Mouse (Mus musculus) urinary bladder, postnatal 10 days (tissue): ENCODE results near the gene Tmem210.

ENCODE experiments used
- DNase-seq: peaks from one replicate; pipeline ENCODE4 v3.0.0; 2022; ENCODE audit warnings: low spot score

Tmem210 gene

GRCm38 (mm10) chr2:25265897-25266656 is 21.9 kb upstream of the Tmem210 start:
- no peak for DNase-seq

- no peak for DNase-seq
Measured at GRCm38 (mm10) chr2:25266720-25267119, 21.2 kb upstream of the Tmem210 start.

DNA sequence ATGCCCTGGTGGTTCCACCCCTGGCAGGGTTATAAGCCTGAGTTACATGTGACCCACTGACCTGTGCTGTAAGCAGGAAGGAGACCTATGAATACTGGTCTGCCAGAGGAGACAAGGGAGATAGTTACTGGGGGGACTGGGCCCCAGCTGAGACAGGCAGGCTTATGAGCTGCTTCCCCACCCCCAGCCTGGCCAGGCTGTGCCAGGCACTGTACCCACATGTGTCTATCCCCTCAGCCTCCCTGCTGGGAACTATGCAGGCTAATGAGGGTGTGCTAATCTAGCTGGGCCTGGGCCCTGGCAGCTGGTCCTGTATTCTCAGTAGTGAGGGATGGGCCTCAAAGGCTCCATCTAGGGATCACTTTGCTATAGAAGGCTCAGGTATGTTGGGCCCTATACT is 20.7 kb upstream of the Tmem210 start:
- no peak for DNase-seq

DNA sequence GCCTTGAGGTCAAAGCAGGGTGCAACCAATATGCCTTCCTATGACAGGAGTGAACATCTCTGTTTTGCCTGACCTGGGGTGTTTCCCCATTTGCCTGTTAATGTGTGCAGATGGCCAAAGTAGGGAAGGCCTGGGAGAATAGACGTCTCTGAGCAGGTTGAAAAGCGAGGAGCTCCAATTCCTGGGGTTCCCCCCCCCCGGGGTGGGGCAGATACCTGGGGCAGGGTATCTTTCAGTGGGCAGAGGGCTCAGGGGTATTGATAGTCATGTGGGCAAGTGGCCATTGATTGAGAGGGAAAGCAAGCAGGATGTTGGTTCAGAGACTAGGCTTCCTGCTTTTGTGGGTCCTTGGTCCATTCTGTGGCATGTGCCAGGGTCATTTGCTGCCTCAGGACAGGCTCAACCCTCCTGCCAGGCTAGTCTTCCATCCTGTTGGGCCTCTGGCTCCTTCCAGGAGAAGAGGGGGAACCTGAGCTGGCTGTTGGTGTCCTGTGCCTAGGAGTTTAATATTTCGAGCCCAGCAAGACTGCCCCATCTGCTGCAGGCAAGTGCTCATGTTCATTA is 20.1 kb upstream of the Tmem210 start:
- no peak for DNase-seq

GRCm38 (mm10) chr2:25271827-25272511 is 16.0 kb upstream of the Tmem210 start, which contains the start of the genes Ssna1 and Anapc2:
Gene Ssna1 (minus strand): TSS chr2:25272438.
Gene Anapc2 (plus strand): TSS chr2:25272478.
- DNase-seq, result peak; percentile 95

- no peak for DNase-seq
Measured at GRCm38 (mm10) chr2:25272515-25272914, 15.4 kb upstream of the Tmem210 start.

GRCm38 (mm10) chr2:25273010-25273409 is 14.9 kb upstream of the Tmem210 start:
- no peak for DNase-seq

GRCm38 (mm10) chr2:25278928-25279882 is 8.7 kb upstream of the Tmem210 start:
- DNase-seq, result no peak

GRCm38 (mm10) chr2:25285551-25285950 is 2.4 kb upstream of the Tmem210 start:
- DNase-seq, result no peak

DNA sequence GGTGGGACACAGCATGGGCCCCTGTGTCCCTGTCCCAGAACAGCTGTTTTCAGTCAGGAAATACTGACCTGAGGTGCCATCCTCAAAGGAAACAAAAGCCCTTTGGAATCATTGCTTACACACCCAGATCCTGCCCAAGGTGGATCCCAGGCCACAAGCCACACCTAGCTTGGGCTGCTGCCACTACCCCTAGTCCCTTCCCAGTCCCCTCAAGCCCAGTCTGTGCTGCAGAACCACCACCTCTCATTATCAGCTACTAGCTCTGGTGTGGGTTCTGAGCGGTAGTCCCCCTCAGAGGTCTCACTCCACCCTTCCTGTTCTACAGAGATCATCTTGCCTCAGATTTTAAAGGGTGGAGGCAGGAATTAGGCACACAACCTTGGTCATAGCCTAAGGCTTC is 1.6 kb upstream of the Tmem210 start:
- no peak for DNase-seq

- no peak for DNase-seq
Measured at GRCm38 (mm10) chr2:25286837-25287636, 908 bp upstream of the Tmem210 start.

- no peak for DNase-seq
Measured at GRCm38 (mm10) chr2:25288734-25289345, 895 bp downstream of the Tmem210 start.

DNA sequence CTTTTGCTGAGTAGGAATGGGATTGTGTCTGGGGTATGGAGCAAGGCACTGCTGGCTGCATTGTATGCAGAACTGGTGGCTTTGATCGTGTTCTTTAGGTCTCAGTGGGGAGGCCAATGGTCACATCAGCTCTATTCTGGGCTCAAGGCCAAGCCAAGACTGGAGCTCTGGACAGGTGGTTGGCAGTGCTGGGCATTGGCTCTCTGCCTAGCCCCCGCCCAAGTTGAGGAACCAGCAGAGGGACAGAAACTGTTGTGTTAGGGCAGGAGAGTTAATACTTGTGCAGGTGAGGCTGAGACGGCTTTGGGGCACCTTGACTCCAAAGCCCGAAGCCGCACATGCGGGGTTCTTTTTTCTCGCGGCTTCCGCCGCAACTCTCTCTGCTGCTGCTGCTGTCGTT is 1.7 kb downstream of the Tmem210 start, which contains the start of gene Lrrc26:
Gene Lrrc26, plus strand, starts transcription at position 265 of the 400 bp plus-strand sequence.
- DNase-seq, result no peak

GRCm38 (mm10) chr2:25290101-25290815 is 2.3 kb downstream of the Tmem210 start:
- no peak for DNase-seq

GRCm38 (mm10) chr2:25290816-25291130 is 2.8 kb downstream of the Tmem210 start:
- no peak for DNase-seq

GRCm38 (mm10) chr2:25291184-25292053 is 3.5 kb downstream of the Tmem210 start:
- DNase-seq, result no peak

DNA sequence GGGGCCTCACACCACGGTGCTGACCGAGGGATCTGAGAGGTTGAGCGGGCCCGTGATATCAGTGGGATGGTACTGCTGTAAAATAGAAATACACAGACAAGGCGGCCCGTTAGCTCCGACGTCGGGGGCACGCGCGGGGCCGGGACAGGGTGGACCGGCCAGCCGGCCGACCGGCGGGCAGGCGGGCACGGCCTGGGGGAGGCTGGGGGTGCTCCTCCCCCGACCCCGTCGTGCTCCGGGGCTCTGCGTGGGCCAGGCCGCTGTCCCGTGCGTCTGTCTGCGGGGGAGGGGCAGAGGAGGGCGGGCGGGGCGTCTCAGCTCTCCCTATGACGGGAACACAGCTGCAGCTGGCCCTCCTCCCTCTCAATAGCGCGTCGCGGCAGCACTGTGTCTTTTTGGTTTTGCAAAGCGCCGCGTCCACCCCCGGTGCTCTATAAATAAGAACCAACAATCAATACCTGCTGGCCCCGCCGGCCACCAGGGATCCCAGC is 4.2 kb downstream of the Tmem210 start:
- no peak for DNase-seq

DNA sequence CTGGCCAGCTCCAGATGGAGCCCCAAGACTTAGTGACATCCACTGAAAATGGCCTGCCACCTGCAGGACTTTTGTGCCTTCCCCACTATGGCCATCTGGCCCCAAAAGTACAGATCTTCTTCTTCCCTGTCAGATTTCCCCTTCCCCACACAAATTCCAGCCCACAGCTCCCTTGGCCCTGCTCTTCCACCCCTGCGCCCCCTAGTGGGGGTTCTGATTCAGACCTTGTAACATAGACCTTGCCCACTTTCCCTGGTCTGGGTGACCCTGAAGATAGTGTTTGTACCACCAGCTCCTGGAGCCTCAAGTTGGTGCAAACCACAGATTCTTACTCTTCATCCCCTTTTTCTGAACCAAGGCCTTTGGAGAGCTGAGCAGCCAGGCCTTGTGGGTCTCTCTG is 4.9 kb downstream of the Tmem210 start:
- DNase-seq, result no peak

DNA sequence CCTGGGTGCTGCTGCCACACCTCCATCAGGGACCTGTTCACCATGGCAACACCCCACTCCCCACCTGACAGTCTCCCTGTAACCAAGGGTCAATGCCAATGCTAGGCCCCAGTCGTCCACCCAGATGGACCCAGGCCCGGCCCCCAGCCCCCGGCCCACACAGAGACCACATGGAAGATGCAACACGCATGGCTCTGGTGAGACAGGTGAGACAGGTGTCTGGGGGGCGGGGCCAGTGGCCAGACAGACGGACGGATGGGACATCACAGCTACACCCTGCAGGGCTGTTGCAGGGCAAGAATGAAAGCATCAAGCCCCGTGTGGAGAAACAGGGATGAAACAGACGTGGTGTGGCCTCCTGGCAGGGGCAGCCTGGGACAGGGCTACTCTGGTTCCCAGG is 5.8 kb downstream of the Tmem210 start:
- DNase-seq, result no peak
